Mouse (Mus musculus) liver, postnatal 0 days (tissue): ENCODE data around the gene Col9a2.
A peak's percentile ranks its signal among the peaks of the same experiment; 100 is the strongest.

ENCODE experiments used
- CTCF ChIP-seq: sonication (generic); IDR thresholded peaks from 2 replicates; pipeline ENCODE4 v1.5.1; 2016; ENCODE audit warnings: antibody characterized with exemption, low read depth
- EP300 ChIP-seq: IDR thresholded peaks from 2 replicates; pipeline ENCODE4 v1.6.1; 2016; ENCODE audit warnings: antibody characterized with exemption, low read depth, mild to moderate bottlenecking

- no peak for TF ChIP-seq CTCF
- peak; percentile 76; the same call in 1 of the 2 replicates for TF ChIP-seq EP300
These were observed 15.2 kb upstream of the Col9a2 start for GRCm38 (mm10) chr4:121023941-121024340.
